Mouse (Mus musculus) right cerebral cortex, postnatal 10 days (tissue): ENCODE measurements at regions not wholly inside any gene's neighbourhood (a gene's known extent, or its start where the extent isn't known, plus 50 kb on each side); places are given as distances from the start of the nearest gene placed in this dataset.

Source experiments
- DNase-seq, 2 experiments: peaks; one replicate each; pipeline ENCODE4 v3.0.0; 2021; ENCODE audit warnings: low spot score in 2 of 2

GRCm38 (mm10) chr3:10697698-10698452 is 362.4 kb upstream of the Gm38303 start:
- DNase-seq, result no peak

DNA sequence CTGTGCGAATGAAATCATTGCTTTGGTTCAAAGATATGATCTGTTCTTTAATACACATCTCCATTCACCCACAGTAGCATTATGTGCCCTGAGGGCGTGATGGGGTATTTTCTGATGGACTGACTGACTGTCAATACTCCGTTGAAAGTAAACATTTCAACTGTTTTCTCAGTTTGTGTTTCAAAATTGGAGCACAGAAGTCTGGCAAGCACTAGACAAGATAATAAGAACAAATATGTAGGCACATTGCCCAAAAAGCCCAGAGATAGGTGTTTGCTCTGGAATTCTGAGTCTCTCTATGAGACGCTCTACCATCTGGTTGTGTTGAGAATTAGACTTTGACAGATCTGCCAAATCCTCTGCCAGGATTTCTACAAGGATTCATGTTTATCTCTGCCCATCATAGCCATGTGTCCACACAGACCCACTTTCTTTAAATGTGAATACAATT is 350.0 kb upstream of the Gm38303 start:
- peak in 1 of 2 experiments; percentile 40 for DNase-seq

DNA sequence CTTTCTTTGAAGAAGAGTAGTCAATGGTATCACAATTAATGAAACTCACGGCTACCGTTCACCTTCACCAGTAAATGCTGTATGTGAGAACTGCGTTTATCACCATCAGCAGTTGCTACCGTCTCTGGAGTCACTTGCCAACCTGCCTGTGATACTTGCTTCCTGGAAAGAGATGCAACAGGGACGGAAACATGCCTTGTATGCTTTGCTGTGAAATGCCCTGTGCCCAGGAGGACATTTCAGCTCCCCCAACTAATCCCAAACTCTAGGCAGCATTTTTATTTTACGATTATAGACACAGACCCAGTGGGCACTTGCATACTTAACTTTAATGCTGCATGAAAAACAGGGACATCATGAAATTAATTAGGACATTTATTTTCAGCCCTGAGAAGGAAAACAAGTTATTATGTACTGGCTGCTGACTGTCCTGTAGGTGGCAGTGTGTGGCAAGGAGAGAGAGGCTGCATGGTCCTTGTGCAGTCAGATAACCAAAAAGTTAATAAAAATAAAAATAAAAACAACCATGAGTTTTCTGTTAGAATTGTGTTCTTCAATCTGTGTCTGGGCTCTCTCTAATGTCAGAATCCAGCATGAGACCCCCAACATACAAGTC is 349.5 kb upstream of the Gm38303 start:
- DNase-seq, result peak; percentile 75 to 85

DNA sequence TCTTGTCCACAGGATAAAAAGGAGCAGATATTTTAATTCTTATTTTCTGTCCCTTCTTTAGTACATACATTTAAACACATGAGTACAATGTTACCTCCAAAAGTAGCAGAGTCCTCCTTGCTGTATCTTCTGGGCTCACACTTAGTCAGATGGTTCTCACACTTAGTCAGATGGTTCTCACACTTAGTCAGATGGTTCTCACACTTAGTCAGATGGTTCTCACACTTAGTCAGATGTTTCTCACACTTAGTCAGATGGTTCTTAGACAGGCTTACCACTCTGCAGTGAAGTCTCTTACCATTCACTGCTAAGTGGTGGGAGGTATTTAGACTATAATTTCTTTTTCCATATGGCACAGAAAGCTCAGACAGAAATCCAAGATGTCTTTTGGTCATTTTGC is 346.5 kb upstream of the Gm38303 start:
- no peak for DNase-seq

- DNase-seq, result no peak
These were observed 312.6 kb upstream of the Gm38303 start for GRCm38 (mm10) chr3:10647975-10648511.
